Mouse (Mus musculus): ENCODE data around the gene Tapbp.
"Not testable (repeated sequence)": the region's sequence is repeated elsewhere in the genome, so short reads cannot be mapped to it uniquely, and the experiment has no call there.

The Tapbp gene

GRCm38 (mm10) chr17:33948090-33948904 is 32.6 kb downstream of the Tapbp start:
- DNase-seq (ENCODE audit: low spot score): no peak

- no peak for DNase-seq (ENCODE audit: low spot score)
These were observed 33.3 kb downstream of the Tapbp start for GRCm38 (mm10) chr17:33948905-33949537.

GRCm38 (mm10) chr17:33950131-33950625 is 34.5 kb downstream of the Tapbp start:
- no peak for DNase-seq (ENCODE audit: low spot score)

- DNase-seq (ENCODE audit: low spot score): peak; percentile 91
These were observed 35.6 kb downstream of the Tapbp start, which contains the start of gene B3galt4 for GRCm38 (mm10) chr17:33951021-33951946. TSS of gene B3galt4 (minus strand) at chr17:33951488.

- not testable (repeated sequence) for DNase-seq (ENCODE audit: low spot score)
These were observed 36.3 kb downstream of the Tapbp start for GRCm38 (mm10) chr17:33952015-33952414.

- DNase-seq (ENCODE audit: low spot score): no peak
These were observed 37.2 kb downstream of the Tapbp start for GRCm38 (mm10) chr17:33952879-33953278.

GRCm38 (mm10) chr17:33953310-33953709 is 37.6 kb downstream of the Tapbp start:
- no peak for DNase-seq (ENCODE audit: low spot score)

GRCm38 (mm10) chr17:33953961-33954565 is 38.4 kb downstream of the Tapbp start:
- no peak for DNase-seq (ENCODE audit: low spot score)

GRCm38 (mm10) chr17:33954646-33955554 is 39.2 kb downstream of the Tapbp start:
- peak; percentile 28 for DNase-seq (ENCODE audit: low spot score)

- DNase-seq (ENCODE audit: low spot score): peak; percentile 96
These were observed 40.0 kb downstream of the Tapbp start, which contains the start of the genes Vps52 and Rps18 for GRCm38 (mm10) chr17:33955555-33956214. TSS of gene Vps52 (plus strand) at chr17:33955812. TSS of gene Rps18 (minus strand) at chr17:33956001.

GRCm38 (mm10) chr17:33956336-33956735 is 40.6 kb downstream of the Tapbp start:
- DNase-seq (ENCODE audit: low spot score): no peak

GRCm38 (mm10) chr17:33957493-33957892 is 41.8 kb downstream of the Tapbp start:
- DNase-seq (ENCODE audit: low spot score): no peak

GRCm38 (mm10) chr17:33958451-33958850 is 42.8 kb downstream of the Tapbp start:
- DNase-seq (ENCODE audit: low spot score): no peak

GRCm38 (mm10) chr17:33959135-33959534 is 43.4 kb downstream of the Tapbp start:
- DNase-seq (ENCODE audit: low spot score): no peak

- DNase-seq (ENCODE audit: low spot score): no peak
These were observed 44.2 kb downstream of the Tapbp start for GRCm38 (mm10) chr17:33959948-33960347.

GRCm38 (mm10) chr17:33962876-33963275 is 47.2 kb downstream of the Tapbp start:
- no peak for DNase-seq (ENCODE audit: low spot score)

- no peak for DNase-seq (ENCODE audit: low spot score)
These were observed 49.6 kb downstream of the Tapbp start for GRCm38 (mm10) chr17:33965082-33965845.

GRCm38 (mm10) chr17:33965846-33966550 is 50.3 kb downstream of the Tapbp start:
- no peak for DNase-seq (ENCODE audit: low spot score)

Data from embryo, embryonic 10 days (tissue).